Mouse (Mus musculus) cortical plate, adult 2 months (tissue): ENCODE measurements around the gene Snap25. TPM values are rescaled to one million over a fixed set of nuclear protein-coding genes. Genes with fewer than 3 reads are reported as not detected.

Experiments used
- H3K27ac ChIP-seq: fragments of 200-500 bp; 2 replicates; pipeline ENCODE4 v1.5.1; 2012; ENCODE audit warnings: low read length, control low read depth, inconsistent platforms; ENCODE audit not compliant: insufficient read depth
- H3K4me1 ChIP-seq: fragments of 200-500 bp; 2 replicates; pipeline ENCODE4 v1.6.1; 2011; ENCODE audit warnings: low read length; ENCODE audit not compliant: control insufficient read depth, insufficient read depth
- H3K4me3 ChIP-seq: fragments of 200-500 bp; 2 replicates; pipeline ENCODE4 v1.5.1; 2011; ENCODE audit warnings: mild to moderate bottlenecking, low read length, control low read depth; ENCODE audit not compliant: insufficient read depth
- CTCF ChIP-seq: fragments of 200-500 bp; IDR thresholded peaks from 2 replicates; pipeline ENCODE4 v1.5.1; 2011; ENCODE audit warnings: mild to moderate bottlenecking, control low read depth, low read length; ENCODE audit not compliant: insufficient read depth; ENCODE audit errors: extremely low read depth
- POLR2A ChIP-seq: fragments of 200-500 bp; IDR thresholded peaks from 2 replicates; pipeline ENCODE4 v1.6.1; 2011; ENCODE audit warnings: mild to moderate bottlenecking, low read length, control low read depth; ENCODE audit not compliant: insufficient read depth; ENCODE audit errors: extremely low read depth
- polyA plus RNA-seq: library from polyadenylated mRNA; depleted of rRNA; stranded (reverse); fragments of >200 nt; gene quantifications from 2 replicates; pipeline ENCODE4 v1.2.3, GENCODE M21; 2012; rRNA removed

Gene Snap25
- polyA plus RNA-seq, 1 experiment, result 2,964 TPM

- no peak overlapping the region for H3K27ac ChIP-seq
- no peak for TF ChIP-seq POLR2A
- H3K4me1 ChIP-seq, result peaks cover 13% of the 10 kb centered on the region; the same call in 1 of the 2 replicates
Measured at GRCm38 (mm10) chr2:136801102-136801501, 87.8 kb downstream of the Snap25 start.

GRCm38 (mm10) chr2:136802076-136802475 is 88.8 kb downstream of the Snap25 start:
- Histone ChIP-seq H3K4me3 (no peak overlapping the region), H3K27ac (0 out of 2 replicates have a peak overlapping the region, but pooled peaks have one; percentile 53), H3K4me1 (peaks cover 13% of the 10 kb centered on the region; the same call in 1 of the 2 replicates)
- no peak for TF ChIP-seq CTCF
- no peak for TF ChIP-seq POLR2A

More at GRCm38 (mm10) chr2:136801102-136801501, 87.8 kb downstream of the Snap25 start:
- no peak overlapping the region for H3K4me3 ChIP-seq

GRCm38 (mm10) chr2:136803142-136803541 is 89.9 kb downstream of the Snap25 start:
- Histone ChIP-seq H3K4me3 (no peak overlapping the region), H3K27ac (no peak overlapping the region), H3K4me1 (peaks cover 11% of the 10 kb centered on the region; the same call in 1 of the 2 replicates)
- no peak for TF ChIP-seq CTCF
- no peak for TF ChIP-seq POLR2A

GRCm38 (mm10) chr2:136807992-136808726 is 94.9 kb downstream of the Snap25 start:
- Histone ChIP-seq H3K27ac (peak overlapping the region; percentile 60), H3K4me1 (peaks cover 3% of the 10 kb centered on the region; the same call in 1 of the 2 replicates)
- TF ChIP-seq CTCF (no peak), POLR2A (no peak)

GRCm38 (mm10) chr2:136811331-136811730 is 98.1 kb downstream of the Snap25 start:
- Histone ChIP-seq H3K27ac (no peak overlapping the region), H3K4me1 (peaks cover 1% of the 10 kb centered on the region; the same call in 1 of the 2 replicates), H3K4me3 (no peak overlapping the region)
- no peak for TF ChIP-seq POLR2A
- no peak for TF ChIP-seq CTCF

More at GRCm38 (mm10) chr2:136807992-136808726, 94.9 kb downstream of the Snap25 start:
- H3K4me3 ChIP-seq, result no peak overlapping the region

- H3K27ac ChIP-seq, result no peak overlapping the region; the same call in 1 of the 2 replicates
- TF ChIP-seq POLR2A (no peak), CTCF (no peak)
- no peak overlapping the region for H3K4me3 ChIP-seq
- H3K4me1 ChIP-seq, result no peaks in the 10 kb centered on the region
Measured at GRCm38 (mm10) chr2:136816717-136817400, 103.6 kb downstream of the Snap25 start.

GRCm38 (mm10) chr2:136823751-136824716 is 110.8 kb downstream of the Snap25 start:
- H3K4me1 ChIP-seq, result no peaks in the 10 kb centered on the region
- H3K4me3 ChIP-seq, result no peak overlapping the region
- no peak overlapping the region for H3K27ac ChIP-seq
- TF ChIP-seq POLR2A (no peak), CTCF (no peak)

GRCm38 (mm10) chr2:136827612-136828011 is 114.4 kb downstream of the Snap25 start:
- H3K4me3 ChIP-seq, result no peak overlapping the region
- no peak overlapping the region for H3K27ac ChIP-seq
- H3K4me1 ChIP-seq, result no peaks in the 10 kb centered on the region
- TF ChIP-seq POLR2A (no peak), CTCF (no peak)

Other genes starting within 250 kb of the Snap25 start
- gene Ankef1, start 211.5 kb upstream of the Snap25 start, polyA plus RNA-seq, result 0.35 and 0.44 TPM in 2 replicates
- not detected in 2 replicates for gene AL731706.2, start 172.2 kb downstream of the Snap25 start, polyA plus RNA-seq
- 3.5 and 4.0 TPM in 2 replicates for gene Slx4ip, start 177.8 kb downstream of the Snap25 start, polyA plus RNA-seq
- 33.2 and 37.6 TPM in 2 replicates for gene AL731706.1, start 177.9 kb downstream of the Snap25 start, polyA plus RNA-seq
- 11.9 and 12.3 TPM in 2 replicates for gene Mkks, start 177.9 kb downstream of the Snap25 start, polyA plus RNA-seq